Mouse (Mus musculus) G1E (cell line): ENCODE results near the gene Adarb2. TPM values are rescaled to one million over a fixed set of nuclear protein-coding genes. Genes with fewer than 3 reads are reported as not detected.
A peak's percentile ranks its signal among the peaks of the same experiment; 100 is the strongest.

Source experiments
- ATAC-seq: 2 replicates; pipeline ENCODE4 v1.8.0; 2016; ENCODE audit warnings: mild to moderate bottlenecking; ENCODE audit not compliant: insufficient number of reproducible peaks, poor library complexity, low FRiP score, severe bottlenecking; ENCODE audit errors: extremely low read depth
- DNase-seq: peaks from one replicate; pipeline ENCODE4 v3.0.0; 2012; ENCODE audit warnings: low spot score
- H3K27me3 ChIP-seq: 2 replicates; pipeline ENCODE4 v1.6.1; 2012; ENCODE audit warnings: mild to moderate bottlenecking, low read length, inconsistent platforms; ENCODE audit not compliant: insufficient read depth
- H3K36me3 ChIP-seq: replicated peaks from 2 replicates; pipeline ENCODE3; 2012; ENCODE audit warnings: mild to moderate bottlenecking, inconsistent platforms
- H3K4me1 ChIP-seq: 2 replicates; pipeline ENCODE4 v1.6.1; 2012; ENCODE audit warnings: low read depth, low read length, inconsistent platforms, mixed read lengths; ENCODE audit not compliant: insufficient read depth
- H3K4me3 ChIP-seq: 2 replicates; pipeline ENCODE4 v1.5.1; 2012; ENCODE audit warnings: low read depth, mild to moderate bottlenecking, inconsistent platforms, low read length, moderate library complexity, mixed read lengths
- H3K9me3 ChIP-seq: replicated peaks from 2 replicates; pipeline ENCODE4 v1.6.1; 2012; ENCODE audit warnings: inconsistent platforms
- CTCF ChIP-seq: IDR thresholded peaks from 2 replicates; pipeline ENCODE4 v1.5.1; 2012; ENCODE audit warnings: low read depth, low read length, inconsistent platforms, mixed read lengths
- GATA1 ChIP-seq: IDR thresholded peaks from 2 replicates; pipeline ENCODE4 v1.6.1; 2012; ENCODE audit warnings: borderline replicate concordance, low read length, inconsistent platforms, mixed read lengths
- GATA2 ChIP-seq: IDR thresholded peaks from 2 replicates; pipeline ENCODE4 v1.6.1; 2012; ENCODE audit warnings: low read depth, low read length, inconsistent platforms, borderline replicate concordance
- POLR2AphosphoS5 ChIP-seq: IDR thresholded peaks from 2 replicates; pipeline ENCODE4 v1.6.1; 2012; ENCODE audit warnings: low read depth, low read length, inconsistent platforms; ENCODE audit not compliant: insufficient replicate concordance
- TAL1 ChIP-seq: conservative IDR thresholded peaks from 2 replicates; pipeline ENCODE4 v1.6.1; 2012; ENCODE audit warnings: low read depth, low read length, inconsistent platforms, mixed read lengths
- polyA plus RNA-seq: library from polyadenylated mRNA; stranded (reverse); fragments of >175 nt; gene quantifications from 2 replicates; pipeline ENCODE4 v1.2.3, GENCODE M21; 2012
- total RNA-seq, 2 experiments: library from RNA; stranded (forward) in 1 of 2; stranded (reverse) in 1 of 2; fragments of 200-1000 nt in 1 of 2; fragments of >200 nt in 1 of 2; fragmentation: Nextera tagmentation in 1 of 2; gene quantifications; 2 replicates each; pipeline ENCODE4 v1.2.3; 2014 to 2017

Gene Adarb2
- total and polyA plus RNA-seq, 3 experiments: 0.33 TPM; not detected in 2

DNA sequence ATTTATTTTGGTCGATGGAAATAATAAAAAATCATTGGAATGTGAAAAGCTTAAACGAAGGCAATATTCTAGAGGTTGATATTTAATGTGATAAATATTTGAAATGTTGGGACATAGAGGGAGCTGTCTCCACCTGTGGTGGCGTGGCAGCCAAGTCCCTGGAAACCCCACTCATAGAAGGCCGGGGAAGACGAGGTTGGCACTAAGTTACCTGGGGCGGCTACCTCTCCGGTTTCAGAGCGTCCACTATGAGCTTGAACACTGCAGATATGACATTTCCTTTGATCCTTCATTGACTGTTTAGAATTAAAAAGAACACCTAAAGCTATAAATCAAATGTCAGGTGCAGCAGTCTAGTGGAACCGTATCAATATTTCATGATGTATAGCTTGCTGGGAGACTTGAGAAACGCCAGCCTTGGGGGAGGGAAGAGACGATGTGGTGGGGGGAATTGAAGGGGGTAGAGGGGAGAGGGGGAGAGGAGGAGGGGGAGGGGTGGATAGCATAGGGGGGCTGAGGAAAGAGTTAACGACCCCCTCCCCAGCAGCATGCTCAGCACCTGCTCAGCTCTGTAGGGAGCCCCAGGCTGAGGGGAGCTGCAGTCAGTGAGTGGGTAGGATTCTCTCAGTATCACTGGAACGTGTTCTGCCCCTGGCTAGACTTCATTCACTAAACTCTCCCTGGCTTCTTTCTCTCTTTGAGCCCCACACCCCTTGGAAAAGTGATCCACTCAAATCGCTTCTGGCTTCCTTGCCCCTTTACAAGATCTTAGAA lies 410.1 kb downstream of the Adarb2 start:
- Histone ChIP-seq H3K4me3 (no peak overlapping the region), H3K36me3 (no peaks in the 10 kb centered on the region), H3K4me1 (no peaks in the 10 kb centered on the region), H3K9me3 (no peaks in the 10 kb centered on the region), H3K27me3 (peaks cover 5% of the 10 kb centered on the region; the same call in 1 of the 2 replicates)
- DNase-seq (no peak), ATAC-seq (no peak)
- TF ChIP-seq CTCF (no peak), GATA1 (no peak), TAL1 (no peak), GATA2 (no peak)

DNA sequence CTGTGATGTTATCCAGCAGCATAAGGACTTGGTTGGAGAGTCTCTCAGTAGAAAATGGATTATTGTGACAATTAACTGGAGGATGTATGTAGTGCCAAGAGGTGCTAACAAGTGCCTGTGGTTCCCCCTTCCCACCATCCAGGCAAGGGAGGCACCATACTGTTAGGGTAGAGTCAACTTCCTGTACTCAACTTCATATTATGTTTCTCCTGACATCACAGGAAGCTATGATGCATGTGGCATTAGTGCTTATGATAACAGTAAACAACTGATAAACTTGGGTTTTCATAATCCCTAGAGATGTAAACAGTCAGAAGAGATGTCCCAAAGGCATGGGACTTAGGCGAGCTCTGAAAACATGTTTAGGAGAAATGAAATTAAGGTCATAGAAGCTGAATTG lies 414.0 kb downstream of the Adarb2 start:
- Histone ChIP-seq H3K9me3 (no peaks in the 10 kb centered on the region), H3K4me1 (no peaks in the 10 kb centered on the region), H3K4me3 (no peak overlapping the region), H3K27me3 (peaks cover 5% of the 10 kb centered on the region; the same call in 1 of the 2 replicates), H3K36me3 (no peaks in the 10 kb centered on the region)
- no peak for DNase-seq
- no peak for ATAC-seq
- TF ChIP-seq GATA1 (no peak), GATA2 (no peak), TAL1 (no peak), CTCF (no peak), POLR2AphosphoS5 (no peak)

DNA sequence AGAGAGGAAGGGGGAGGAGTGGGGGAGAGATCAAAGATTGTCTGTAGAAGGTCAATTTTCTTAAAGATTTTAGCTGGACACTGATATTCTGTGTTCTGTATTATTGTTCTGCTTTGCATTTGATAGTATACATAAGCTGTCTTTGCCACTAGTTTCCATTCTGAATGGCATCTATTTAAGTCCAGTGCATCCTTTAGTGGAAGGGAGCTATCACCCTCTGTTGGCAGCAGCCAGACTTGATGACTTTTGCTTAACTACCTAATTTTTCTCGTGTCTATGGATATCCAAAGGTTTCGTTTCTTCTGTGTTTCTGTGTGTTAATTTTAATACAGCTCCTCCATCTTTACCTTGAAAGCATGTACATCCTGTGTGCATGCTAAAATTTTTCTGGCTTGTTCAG lies 419.6 kb downstream of the Adarb2 start:
- H3K27me3 ChIP-seq: no peaks in the 10 kb centered on the region; the same call in 1 of the 2 replicates
- no peaks in the 10 kb centered on the region for H3K9me3 ChIP-seq
- H3K4me1 ChIP-seq: no peaks in the 10 kb centered on the region
- no peak for DNase-seq
- TF ChIP-seq CTCF (no peak), POLR2AphosphoS5 (no peak), GATA2 (no peak), TAL1 (no peak), GATA1 (no peak)
- no peaks in the 10 kb centered on the region for H3K36me3 ChIP-seq
- ATAC-seq: no peak
- H3K4me3 ChIP-seq: no peak overlapping the region

DNA sequence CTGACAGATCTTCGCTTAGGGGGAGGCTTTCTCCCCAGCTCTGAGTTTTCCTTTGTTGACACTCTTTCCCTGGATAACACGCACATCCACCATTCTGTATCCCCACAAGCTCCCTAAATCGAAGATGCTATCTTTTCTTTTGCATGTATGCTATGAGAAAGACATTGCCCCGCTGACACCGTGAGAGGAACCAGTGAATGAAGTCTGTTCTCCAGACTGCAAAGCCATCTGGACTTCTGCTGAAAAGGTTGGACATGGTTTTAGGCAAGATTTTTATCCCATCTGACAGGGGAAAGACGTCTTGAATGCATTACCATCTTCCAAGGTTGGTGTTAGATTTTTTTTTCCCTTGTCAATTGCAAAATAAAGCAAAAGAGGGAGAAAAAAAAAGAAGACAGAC lies 426.9 kb downstream of the Adarb2 start:
- ATAC-seq (no peak), DNase-seq (no peak)
- Histone ChIP-seq H3K27me3 (peaks cover 8% of the 10 kb centered on the region; the same call in 1 of the 2 replicates), H3K4me1 (no peaks in the 10 kb centered on the region), H3K4me3 (no peak overlapping the region), H3K36me3 (no peaks in the 10 kb centered on the region), H3K9me3 (no peaks in the 10 kb centered on the region)
- TF ChIP-seq CTCF: no peak
- no peak for TF ChIP-seq GATA2
- TF ChIP-seq POLR2AphosphoS5: no peak
- no peak for TF ChIP-seq TAL1
- no peak for TF ChIP-seq GATA1

DNA sequence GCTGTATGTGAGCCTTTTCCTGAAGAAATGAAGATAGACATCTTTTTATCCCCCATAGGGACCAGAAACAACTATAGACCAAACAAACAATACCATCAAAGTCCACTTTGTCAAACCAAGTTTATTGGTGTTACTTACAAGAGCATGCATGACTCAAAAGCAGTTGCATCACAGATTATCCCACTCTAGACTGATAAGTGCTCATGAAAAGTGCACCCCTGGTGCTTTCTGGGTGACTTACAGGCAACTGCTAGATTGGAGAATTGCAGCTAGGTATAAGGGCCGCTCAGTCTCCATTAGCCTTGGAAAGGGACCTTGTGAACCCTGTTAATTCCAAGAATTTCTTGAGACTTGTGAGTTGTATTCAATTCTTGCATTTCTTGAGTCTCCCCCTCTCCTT lies 429.0 kb downstream of the Adarb2 start:
- H3K4me3 ChIP-seq: no peak overlapping the region
- H3K36me3 ChIP-seq: no peaks in the 10 kb centered on the region
- H3K27me3 ChIP-seq: peaks cover 8% of the 10 kb centered on the region; the same call in 1 of the 2 replicates
- no peaks in the 10 kb centered on the region for H3K4me1 ChIP-seq
- TF ChIP-seq TAL1 (no peak), POLR2AphosphoS5 (no peak), GATA1 (no peak), GATA2 (no peak), CTCF (no peak)
- no peaks in the 10 kb centered on the region for H3K9me3 ChIP-seq
- no peak for ATAC-seq
- no peak for DNase-seq

DNA sequence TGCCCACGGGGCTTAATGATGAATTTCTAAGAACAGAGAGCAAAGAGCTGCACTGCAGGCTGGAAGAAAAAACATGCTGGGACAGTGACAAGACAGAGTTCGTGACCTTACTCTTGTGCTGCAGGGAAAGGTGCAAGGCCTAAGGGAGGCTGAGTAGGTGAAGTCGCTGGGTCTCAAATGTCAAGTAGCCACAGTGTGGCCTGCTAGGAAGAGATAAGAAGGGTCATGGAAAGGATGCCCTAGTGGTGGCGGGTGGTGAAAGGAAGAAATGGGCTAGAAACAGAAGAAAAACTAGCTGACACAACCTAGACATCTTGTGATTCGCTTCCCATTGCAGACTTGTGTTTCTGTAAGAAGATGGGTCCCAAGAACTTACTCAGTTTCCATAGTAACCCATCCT lies 429.4 kb downstream of the Adarb2 start:
- Histone ChIP-seq H3K4me1 (no peaks in the 10 kb centered on the region), H3K36me3 (no peaks in the 10 kb centered on the region), H3K27me3 (peaks cover 8% of the 10 kb centered on the region; the same call in 1 of the 2 replicates), H3K9me3 (no peaks in the 10 kb centered on the region), H3K4me3 (no peak overlapping the region)
- no peak for TF ChIP-seq CTCF
- TF ChIP-seq POLR2AphosphoS5: no peak
- TF ChIP-seq TAL1: no peak
- TF ChIP-seq GATA1: no peak
- TF ChIP-seq GATA2: no peak
- ATAC-seq: peak; percentile 28; the same call in 1 of the 2 replicates
- no peak for DNase-seq
